Mouse (Mus musculus): ENCODE measurements around the gene Map3k5. TPM values are rescaled to one million over a fixed set of nuclear protein-coding genes. Genes with fewer than 3 reads are reported as not detected.
A peak's percentile ranks its signal among the peaks of the same experiment; 100 is the strongest.

Gene Map3k5
- total RNA-seq, 2 experiments from 2014 or later = 16.0 to 16.5 TPM

DNA sequence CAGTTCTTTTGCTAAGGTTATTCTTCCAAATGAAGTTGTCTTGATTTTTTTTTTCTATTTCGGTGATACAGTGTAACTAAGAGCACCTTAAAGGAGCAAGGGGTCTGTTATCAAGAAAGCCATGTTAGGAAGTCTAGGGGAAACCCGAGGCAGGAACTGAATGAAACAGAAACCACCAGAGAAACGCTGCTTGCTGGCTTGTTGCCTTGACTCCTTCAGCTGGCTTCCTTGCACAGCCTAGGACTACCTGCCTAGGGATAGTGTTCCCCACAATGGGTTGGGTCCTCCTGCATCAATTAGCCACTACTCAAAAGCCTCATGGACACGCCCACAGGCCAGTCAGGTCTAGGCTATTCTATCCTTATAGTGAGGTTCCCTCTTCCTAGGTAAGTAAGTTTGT, 106.4 kb downstream of the Map3k5 start:
- peak; percentile 37; the same call in 1 of the 2 replicates for ATAC-seq (replicated peaks; ENCODE audit: poor library complexity)

DNA sequence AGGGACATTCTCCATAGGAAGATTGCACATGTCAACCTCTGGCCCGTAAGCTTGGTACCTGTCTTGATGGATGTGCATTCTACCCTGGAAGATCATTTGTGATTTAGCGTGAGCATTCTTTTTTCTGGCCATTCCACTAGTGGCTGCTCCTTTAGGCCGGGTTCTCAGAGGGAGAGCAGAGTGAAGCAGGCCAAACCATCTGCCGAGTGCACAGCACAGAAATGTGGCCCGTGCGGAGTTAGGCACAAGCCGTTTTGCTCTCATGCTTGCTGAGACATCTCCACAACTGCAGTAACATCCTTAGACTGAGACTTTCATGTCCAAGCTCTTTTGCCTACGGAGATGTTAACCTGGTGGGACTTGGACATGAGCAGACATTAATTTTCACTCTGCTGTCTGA, 107.8 kb downstream of the Map3k5 start:
- no peak for ATAC-seq (replicated peaks; ENCODE audit: poor library complexity)

DNA sequence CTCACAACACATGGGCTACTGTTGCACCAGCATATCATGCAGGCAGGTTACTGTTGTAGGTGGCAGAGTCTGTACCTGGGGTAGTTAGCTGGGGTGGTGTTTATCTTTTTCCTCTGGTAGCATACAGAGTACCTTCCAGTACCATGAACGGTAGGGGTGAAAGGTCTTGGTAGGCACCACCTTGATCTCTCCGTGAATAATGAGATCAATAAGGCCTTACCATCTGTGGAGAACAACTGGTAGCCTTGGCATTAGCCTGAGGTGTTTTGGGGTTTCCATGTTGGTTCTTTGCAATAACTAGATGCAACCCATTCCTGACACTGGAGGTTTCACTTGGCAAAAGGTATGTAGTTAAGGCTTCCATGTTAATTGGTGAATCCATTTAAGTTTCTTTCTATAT, 109.8 kb downstream of the Map3k5 start:
- no peak for ATAC-seq (replicated peaks; ENCODE audit: poor library complexity)

DNA sequence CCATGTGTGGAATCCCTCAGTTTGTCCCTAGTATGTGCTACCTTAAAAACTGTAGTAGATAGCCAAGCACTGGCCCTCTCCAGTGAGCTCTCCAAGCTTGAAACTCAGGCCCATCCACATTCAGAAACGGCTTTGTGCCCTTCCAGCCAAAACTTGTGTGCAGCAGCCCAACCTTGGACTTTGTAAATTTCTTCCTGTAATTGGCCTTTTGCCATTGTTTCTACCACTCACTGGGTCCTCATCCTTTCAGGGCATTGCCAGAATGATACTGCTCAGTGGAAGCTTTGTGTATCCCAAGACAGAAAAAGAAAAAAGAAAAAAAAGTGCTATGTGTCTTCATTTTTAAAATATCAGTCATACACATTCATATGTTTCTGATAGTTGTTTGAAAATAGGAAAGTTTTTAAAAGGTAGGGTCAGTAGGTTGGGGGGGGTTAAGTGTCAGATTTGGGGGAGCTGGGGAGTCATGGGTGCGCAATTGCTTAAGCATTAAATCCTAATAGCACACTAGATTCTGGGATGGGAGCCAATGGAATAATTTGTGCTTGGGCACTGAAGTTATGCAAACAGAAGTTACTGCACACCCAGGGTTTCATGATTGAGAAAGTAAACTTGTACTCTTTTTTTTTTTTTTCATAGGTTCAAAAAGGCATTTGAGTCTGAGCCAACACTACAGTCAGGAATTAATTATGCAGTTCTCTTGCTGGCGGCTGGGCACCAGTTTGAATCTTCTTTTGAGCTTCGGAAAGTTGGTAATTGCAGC, 111.6 kb downstream of the Map3k5 start:
- no peak for ATAC-seq (replicated peaks; ENCODE audit: poor library complexity)

DNA sequence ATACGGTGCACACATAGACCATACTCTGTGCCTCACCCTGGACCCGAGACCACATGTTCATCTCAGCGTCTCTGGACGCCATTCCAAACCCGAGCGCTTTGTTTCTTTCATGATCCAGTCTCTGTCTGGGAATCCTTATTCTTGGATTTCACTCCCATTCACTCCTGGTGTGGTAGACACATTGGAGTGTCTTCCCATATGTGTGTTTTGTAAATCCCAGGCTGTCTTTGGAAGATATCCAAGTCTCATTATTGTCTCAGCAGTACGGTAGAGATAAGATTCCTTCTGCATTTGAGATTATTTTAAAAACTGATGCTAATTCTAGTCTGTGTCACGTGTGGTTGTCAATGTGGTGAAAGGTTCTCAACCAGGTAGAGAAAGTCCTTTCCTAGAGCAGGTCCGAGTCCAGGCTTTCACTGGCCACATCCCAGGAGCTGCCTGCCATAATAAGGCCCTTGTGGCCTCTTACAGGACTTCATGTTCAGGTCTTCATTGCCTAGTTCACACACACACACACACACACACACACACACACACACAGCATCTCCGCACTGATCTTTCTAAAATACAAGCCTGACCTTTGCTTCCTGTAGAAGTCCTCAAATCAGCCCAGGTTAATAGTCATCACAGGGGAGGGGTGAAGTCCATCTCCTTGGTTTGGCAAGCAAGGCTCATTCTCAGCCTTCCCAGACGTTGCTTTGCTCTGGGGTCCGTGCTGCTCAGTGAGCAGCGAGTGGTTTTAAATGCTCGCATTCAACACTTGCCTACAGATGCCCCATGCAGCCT, 122.8 kb downstream of the Map3k5 start:
- ATAC-seq (replicated peaks; ENCODE audit: poor library complexity) = no peak

DNA sequence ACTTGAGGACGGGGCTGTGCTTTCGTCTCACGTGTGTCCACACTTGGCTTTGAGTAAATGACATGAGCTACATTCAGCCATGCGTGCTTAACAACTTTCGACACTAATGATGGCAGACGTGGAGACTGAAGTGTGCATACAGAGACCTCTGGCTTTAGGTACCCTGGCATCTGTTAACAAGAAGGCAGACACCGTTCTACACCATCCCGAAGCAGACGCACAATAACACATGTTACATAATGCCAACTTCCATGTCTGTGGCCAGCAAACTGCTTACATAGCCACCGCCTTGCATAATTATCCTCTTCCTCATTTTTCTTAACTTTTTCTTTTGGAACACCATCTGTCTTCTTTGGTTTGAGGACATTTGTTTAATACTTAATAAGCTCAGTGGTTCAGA, 123.8 kb downstream of the Map3k5 start:
- ATAC-seq (replicated peaks; ENCODE audit: poor library complexity) = peak; percentile 61

DNA sequence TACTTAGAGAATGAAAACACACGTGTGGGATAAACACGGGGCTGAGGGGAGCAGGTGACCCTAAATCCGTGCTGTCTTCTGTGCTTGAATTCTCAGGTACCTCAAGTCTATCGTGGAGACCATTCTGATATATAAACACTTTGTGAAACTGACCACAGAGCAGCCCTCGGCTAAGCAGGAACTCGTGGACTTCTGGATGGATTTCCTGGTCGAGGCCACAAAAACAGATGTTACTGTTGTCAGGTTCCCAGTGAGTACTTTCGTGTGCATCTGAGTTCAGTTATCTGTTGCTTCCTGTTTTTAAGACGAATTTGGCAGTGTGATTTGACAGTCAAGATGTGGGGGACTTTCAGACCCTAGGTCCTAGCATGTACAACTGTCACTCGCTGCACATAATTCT, 124.6 kb downstream of the Map3k5 start:
- ATAC-seq (replicated peaks; ENCODE audit: poor library complexity) = peak; percentile 72

DNA sequence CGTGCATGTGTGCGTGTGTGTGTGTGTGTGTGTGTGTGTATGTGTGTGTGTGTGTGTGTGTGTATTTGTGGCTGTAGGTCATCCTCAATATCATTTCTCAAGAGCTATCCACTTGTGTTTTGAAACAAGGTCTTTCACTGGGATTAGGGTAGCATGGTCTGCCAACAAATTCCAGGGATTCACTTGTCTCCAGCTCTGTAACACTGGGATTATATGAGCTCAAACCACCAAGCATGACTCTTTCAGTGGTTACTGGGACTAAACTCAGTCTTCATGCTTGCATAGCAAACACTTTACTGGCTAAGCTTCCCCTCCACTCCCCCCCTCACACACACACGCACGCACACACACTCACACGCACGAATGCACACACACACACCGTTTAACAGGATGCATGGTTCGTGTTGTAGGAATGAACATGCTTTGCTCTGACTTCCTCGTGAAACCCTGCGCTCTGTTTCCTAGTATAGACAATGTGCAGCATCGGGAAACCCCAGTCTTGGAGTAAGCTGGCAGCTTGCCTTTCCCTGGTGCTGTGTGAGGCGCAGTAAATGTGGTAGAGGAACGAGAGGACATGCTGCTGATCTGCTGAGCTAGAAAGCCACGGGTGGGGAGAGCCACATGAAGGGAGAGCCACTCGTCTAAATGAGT, 126.2 kb downstream of the Map3k5 start:
- no peak for ATAC-seq (replicated peaks; ENCODE audit: poor library complexity)

DNA sequence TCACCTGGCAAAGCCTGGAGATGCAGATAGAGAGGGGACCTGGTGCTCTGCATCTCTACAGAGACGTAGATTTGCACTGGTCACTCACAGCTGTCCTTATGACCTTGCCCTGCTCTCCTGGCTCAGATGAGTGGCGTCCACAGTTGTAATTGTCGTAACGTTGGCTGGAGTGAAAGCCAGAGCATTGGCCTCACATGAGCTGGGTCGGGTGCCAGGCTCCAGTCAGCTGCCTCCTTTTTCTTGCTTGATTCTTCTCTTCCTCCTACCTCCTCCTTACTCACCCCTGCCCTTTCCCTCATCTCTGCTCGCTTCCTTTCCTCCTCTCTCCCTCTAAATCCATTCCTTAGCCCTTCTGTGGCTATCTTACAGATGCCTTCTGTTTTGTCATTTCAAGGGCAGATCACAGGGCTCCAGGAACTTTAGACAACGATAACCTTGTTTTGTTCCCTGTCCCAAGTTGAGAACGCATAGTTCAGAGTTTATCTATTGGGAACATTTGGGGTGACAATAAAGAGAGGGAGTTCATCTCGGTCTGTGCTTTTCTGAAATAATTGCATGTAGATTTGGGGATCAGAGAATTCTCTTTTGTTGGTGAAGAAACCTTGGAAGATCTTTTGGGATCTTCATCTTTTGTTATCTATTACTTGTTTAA, 130.4 kb downstream of the Map3k5 start:
- ATAC-seq (replicated peaks; ENCODE audit: poor library complexity) = no peak

DNA sequence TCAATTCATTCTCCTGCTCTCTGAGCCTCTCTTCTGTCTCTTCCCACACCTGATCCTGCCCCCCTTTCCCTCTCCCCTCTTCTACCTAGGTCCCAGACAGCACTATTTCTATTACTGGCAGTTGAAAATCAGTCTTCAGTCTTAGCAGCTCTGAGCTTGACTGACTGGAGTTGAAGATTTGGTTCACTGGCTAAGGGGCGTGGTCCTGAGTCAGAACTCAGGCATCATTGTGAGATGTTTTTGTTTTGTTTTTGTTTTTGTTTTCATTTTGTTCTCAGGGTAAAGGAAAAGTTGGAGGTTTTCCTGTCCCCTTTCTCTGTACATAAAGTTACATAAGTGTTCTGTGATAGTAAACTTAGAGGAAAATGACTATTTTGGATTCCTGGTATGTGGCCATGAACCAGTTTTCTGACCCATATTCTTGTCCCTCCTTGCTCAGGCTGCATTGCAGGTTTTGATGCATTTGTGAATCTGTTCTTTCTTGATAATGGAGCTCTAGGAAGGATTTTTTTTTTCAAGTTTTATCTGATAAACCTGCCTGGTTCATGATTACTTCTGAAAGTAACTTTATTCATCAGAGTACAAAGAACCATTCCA, 131.9 kb downstream of the Map3k5 start:
- ATAC-seq (replicated peaks; ENCODE audit: poor library complexity) = no peak

DNA sequence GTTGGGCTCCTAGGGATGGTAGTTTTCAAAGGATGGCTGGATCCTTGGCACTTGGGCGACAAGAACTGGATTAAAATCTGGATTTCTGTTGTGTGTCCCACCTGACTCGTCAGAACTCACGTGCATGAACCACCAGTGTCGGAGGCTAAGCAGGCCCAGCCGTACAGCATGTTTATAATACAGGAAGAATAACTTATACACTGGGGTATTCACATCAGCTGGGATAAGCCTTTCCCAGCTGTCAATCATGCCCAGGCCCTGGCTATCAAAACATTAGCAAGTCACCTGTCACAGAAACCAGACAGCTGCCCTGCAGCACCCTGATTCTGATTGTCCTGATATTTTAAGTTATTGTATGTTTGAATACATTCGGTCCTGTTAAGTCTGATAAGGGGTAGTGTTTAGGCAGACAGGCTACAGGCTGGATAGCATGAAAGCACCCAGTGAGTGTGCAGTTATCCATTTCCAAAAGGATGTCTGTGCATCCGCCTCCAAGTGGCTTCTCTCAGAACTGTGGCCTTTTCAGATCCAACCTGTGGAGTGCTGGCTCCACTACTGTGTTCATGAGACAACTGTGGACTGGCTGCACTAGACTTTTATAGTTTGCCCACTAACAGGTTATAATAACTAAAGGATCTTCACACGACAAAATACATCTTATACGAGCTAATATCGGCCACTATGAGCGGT, 135.6 kb downstream of the Map3k5 start:
- no peak for ATAC-seq (replicated peaks; ENCODE audit: poor library complexity)

DNA sequence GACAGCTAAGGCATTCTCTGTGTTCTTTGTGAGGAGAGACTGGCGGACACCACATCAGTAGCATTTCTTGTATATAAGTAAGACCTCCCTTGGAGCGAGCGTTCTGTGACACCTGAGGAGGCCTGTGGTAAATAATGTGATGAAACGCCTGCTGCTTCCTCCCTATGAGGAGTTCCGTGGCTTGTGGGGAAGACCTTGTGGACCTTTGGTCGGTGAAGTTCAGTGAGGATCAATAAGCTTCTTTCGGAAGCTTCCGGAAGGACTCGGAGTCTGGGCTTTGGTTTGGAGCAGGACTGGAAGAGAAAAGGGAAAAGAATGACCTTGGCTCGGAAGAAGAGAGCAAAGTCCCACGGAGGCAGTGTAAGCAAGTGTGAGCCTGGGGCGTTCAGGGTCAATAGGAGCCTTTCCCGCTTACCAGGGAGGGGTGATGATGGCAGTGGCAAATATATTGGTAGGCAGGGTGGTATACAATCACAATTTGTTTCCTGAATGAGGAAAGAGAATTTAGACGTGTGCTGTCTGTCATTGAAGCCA, 136.4 kb downstream of the Map3k5 start:
- ATAC-seq (replicated peaks; ENCODE audit: poor library complexity) = no peak

DNA sequence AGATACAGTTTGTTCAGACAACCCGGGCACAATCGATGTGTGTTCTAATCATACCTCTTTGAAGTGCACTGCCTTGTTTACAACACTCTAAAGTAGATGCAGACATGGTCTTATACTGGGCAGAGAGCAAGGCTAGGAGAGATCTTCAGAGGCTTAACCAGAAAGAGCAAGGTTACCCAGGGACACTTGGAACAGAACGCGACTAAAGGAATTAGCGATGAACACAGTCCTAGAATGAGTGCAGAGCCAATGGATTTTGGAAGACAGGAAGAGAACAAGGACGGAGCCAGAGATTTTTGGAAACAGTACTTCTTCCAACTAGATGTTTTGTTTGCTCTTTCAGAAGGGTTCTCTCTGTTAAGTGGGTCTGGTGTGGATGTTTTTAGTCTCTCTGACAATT, 137.4 kb downstream of the Map3k5 start:
- ATAC-seq (replicated peaks; ENCODE audit: poor library complexity) = no peak

DNA sequence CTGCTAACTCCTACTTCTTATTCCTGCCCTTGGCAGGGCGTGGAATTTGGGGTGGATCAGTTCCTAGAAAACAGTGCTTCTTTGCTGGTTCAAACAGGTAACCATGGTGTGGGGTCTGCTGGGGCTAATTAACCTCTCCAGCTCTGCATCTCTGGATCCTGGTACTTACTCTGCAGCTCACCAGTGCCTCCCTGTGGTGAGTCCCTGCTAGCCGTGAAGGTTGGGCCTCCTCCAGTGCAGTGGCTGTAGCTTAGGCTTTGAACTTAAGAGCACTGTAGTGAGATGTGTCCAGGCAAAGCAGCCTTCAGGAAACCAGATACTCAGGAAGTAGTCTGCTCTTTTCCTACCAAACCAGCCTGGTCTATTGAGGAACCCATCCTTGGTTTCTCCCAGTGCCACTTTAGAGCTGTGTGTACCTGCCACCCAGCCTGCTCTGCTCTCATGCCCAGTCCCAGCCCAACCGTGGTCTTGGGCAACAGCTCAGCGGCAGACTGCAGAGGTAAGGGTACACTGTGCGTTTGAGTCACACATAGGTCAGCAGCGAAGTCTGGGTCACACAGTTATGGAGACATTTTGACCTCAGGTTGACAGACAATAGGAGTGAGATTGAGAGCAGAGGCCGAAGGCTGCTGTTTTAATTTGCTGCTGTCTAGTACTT, 139.1 kb downstream of the Map3k5 start:
- peak; percentile 90 for ATAC-seq (replicated peaks; ENCODE audit: poor library complexity)

DNA sequence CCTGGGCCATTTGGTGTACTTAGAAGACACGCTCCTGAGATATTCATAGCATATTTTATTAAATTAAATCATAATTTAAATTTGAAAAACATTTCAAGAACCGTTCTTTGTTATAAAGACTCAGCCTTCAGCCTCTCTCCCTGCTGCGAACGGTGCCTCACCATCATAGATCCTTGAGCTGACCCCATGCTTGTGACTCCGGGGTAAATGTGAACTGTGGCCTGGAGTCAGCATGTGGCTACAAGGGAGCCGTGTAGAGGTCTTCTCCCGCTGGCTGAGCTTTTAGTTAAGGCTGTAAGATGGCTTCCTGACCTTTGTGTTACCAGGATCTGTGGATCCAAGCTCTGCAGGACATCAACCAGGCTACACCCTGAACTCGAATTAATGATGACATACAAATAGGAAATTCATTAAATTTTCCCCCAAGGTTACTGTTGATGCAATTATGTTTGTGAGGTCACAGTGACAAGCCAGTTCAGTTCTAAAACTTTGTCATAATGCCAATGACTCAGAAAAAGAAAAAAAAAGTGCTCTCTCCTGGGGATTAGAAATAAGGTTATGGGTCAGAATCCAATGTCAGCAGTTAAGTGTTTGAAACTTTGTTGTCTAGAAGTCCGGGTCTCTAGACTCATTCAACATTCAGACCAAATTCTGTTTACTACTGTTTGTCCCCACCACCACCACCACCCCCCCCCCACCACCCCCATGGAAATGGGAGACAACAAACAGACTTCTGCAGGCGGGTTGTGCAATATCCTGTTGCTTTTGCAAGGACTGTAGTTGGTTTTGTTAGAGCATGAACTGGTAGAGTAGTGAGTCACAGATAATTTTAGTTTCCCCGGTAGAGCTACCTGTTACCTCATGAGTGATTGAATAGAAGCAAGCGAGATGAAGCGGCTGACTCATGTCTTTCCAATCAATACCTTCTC, 142.5 kb downstream of the Map3k5 start:
- peak; percentile 80 for ATAC-seq (replicated peaks; ENCODE audit: poor library complexity)

DNA sequence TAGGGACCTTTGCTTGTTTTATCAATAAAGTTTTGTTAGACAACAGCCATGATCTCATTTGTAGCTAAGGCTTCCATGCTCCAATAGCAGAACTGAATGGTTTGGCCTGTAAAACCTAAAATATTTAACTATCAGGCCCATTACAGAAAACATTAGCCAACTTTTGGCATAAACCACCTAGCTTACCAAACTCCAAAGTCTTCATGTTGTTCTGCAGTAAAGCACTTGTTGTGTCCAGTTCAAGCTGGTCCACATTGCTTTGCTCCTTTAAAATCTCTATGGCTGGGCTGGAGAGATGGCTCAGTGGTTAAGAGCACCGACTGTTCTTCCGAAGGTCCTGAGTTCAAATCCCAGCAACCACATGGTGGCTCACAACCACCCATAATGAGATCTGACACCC, 144.1 kb downstream of the Map3k5 start:
- no peak for ATAC-seq (replicated peaks; ENCODE audit: poor library complexity)

DNA sequence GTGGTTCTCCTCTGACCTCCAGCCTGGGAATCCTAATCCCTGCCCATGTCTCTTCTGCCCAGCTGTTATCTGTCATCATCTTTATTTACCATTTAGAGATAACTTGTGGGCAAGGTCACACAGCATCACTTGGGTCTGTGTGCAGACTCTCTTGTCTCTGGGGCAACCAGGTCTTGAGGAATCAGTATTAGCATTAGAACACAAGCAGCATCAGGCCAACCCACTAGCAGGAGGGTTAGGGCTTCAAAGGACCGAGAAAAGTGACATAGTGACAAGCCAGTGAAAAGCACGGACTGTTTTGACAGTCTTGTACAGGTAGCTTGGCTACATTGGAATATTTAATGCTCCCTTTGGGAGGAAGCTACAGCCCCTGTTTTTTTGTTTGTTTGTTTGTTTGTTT, 153.6 kb downstream of the Map3k5 start:
- no peak for ATAC-seq (replicated peaks; ENCODE audit: poor library complexity)

DNA sequence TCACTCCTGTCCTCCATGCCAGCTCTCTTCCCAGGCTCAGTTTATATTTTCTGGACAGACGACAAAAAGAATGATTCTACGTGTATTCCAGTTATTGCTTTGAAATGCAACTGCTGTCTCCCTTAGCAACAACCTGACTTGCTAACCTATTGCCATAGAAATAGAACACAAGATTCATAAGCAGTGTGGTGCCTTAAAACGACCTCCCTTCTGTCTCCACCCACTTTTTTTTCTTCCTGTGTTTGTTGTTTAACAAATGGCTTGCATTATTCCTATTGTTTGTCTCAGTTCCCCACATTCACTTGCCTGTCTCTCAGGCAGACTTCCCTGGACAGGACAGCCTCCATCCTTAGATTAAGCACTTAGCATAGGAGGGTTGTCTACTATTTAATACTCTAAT, 154.8 kb downstream of the Map3k5 start:
- no peak for ATAC-seq (replicated peaks; ENCODE audit: poor library complexity)

DNA sequence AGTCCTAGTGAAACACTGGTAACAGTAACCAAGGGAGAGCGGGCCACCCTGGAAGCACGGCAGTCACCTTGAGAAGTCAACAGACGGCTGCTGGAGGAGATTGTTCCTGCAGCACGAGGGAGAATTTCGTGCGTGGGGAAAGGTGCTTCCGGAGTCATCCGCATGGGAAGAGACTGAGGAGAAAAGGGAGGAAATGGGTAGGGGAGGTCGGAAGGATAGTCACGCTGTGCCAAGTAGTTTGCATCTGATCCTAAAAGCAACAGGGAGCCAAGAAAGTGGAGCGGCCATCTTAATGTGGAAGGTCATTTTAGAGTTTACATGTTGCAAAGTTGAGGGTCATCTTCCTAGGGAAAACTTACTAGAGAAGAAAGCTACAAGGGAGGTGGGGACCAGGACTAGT, 155.9 kb downstream of the Map3k5 start:
- ATAC-seq (replicated peaks; ENCODE audit: poor library complexity) = no peak

Measured in megakaryocyte progenitor cell, adult 5-6 weeks (primary cell).